Mouse (Mus musculus) ES-E14 (cell line): ENCODE measurements around the gene Tor2a.

Source experiments
- CHD2 ChIP-seq: IDR thresholded peaks from 2 replicates; pipeline ENCODE4 v1.6.1; 2014; ENCODE audit warnings: mild to moderate bottlenecking, low read depth, low read length, inconsistent platforms
- MAFK ChIP-seq: IDR thresholded peaks from 2 replicates; pipeline ENCODE4 v1.6.1; 2014; ENCODE audit warnings: mild to moderate bottlenecking, low read depth, low read length, inconsistent platforms; ENCODE audit not compliant: insufficient read depth
- ZC3H11A ChIP-seq: IDR thresholded peaks from 2 replicates; pipeline ENCODE4 v1.6.1; 2012; ENCODE audit warnings: low read depth, mild to moderate bottlenecking, inconsistent platforms, low read length, borderline replicate concordance

DNA sequence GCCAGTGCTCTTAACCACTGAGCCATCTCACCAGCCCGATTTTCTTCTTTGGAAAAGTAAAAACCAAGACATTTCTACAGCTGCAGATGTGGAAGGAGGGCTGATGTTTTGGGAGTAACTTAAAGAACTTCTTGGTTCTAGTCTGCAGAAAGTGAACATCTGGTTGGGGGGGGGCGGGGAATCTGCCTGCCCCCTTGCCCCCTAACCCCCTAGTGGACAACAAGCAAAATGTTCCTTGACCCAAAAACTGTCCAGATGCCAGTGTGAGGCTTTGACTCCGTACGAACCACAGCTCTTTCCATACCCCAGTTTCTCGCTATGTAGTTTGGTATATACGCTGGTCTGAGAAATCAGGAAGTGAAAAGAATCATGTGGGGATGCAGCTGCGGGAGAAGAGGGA, 6.8 kb upstream of the Tor2a start:
- TF ChIP-seq CHD2 (no peak), MAFK (no peak), ZC3H11A (no peak)
